Mouse (Mus musculus) hindbrain, embryonic 11.5 days (tissue): ENCODE results near the gene Gm17490. TPM values are rescaled to one million over a fixed set of nuclear protein-coding genes. Genes with fewer than 3 reads are reported as not detected.

ENCODE experiments used
- ATAC-seq: fragments of 200-750 bp; cut with Nextera tagmentation; 2 replicates; pipeline ENCODE4 v1.8.0; 2017; ENCODE audit warnings: mild to moderate bottlenecking, moderate TSS enrichment, moderate library complexity; ENCODE audit not compliant: low FRiP score
- DNase-seq: peaks from one replicate; pipeline ENCODE4 v3.0.0-alpha.2; 2015; ENCODE audit warnings: low spot score
- H3K27ac ChIP-seq: fragments of 300-500 bp; sonication (generic); 2 replicates; pipeline ENCODE4 v1.5.1; 2014; ENCODE audit warnings: mild to moderate bottlenecking, low read depth, low read length
- H3K27me3 ChIP-seq: fragments of 300-500 bp; sonication (generic); 2 replicates; pipeline ENCODE4 v1.6.1; 2014; ENCODE audit warnings: mild to moderate bottlenecking, low read length, moderate library complexity, mixed read lengths; ENCODE audit not compliant: control insufficient read depth, insufficient read depth
- H3K36me3 ChIP-seq: fragments of 300-500 bp; sonication (generic); 2 replicates; pipeline ENCODE4 v1.6.1; 2014; ENCODE audit warnings: mild to moderate bottlenecking, low read length, moderate library complexity, mixed read lengths; ENCODE audit not compliant: control insufficient read depth, insufficient read depth
- H3K4me1 ChIP-seq: fragments of 300-500 bp; sonication (generic); replicated peaks from 2 replicates; pipeline ENCODE4 v1.6.1; 2014; ENCODE audit warnings: low read length, mixed read lengths; ENCODE audit not compliant: control insufficient read depth, insufficient read depth
- H3K4me2 ChIP-seq: fragments of 300-500 bp; sonication (generic); replicated peaks from 2 replicates; pipeline ENCODE4 v1.6.1; 2014; ENCODE audit warnings: mild to moderate bottlenecking, low read depth, low read length
- H3K4me3 ChIP-seq: fragments of 300-500 bp; sonication (generic); 2 replicates; pipeline ENCODE4 v1.5.1; 2014; ENCODE audit warnings: low read depth, low read length
- H3K9ac ChIP-seq: fragments of 300-500 bp; sonication (generic); 2 replicates; pipeline ENCODE4 v1.6.1; 2014; ENCODE audit warnings: low read depth, low read length
- H3K9me3 ChIP-seq: fragments of 300-500 bp; sonication (generic); 2 replicates; pipeline ENCODE4 v1.6.1; 2016; ENCODE audit warnings: low read length; ENCODE audit not compliant: control insufficient read depth
- WGBS: fragments of 180-500 bp; shearing (Covaris S2); extraction: QIAGEN DNeasy Blood & Tissue Kit; methylation state at CpG from one replicate; pipeline ENCODE4 v1.1.7; 2014; 5-methylcytosine and 5-hydroxymethylcytosine counted together
- polyA plus RNA-seq: library from polyadenylated mRNA; unstranded; fragments of >200 nt; fragmentation: Nextera tagmentation; extraction: Ambion mirVana; gene quantifications from 2 replicates; pipeline ENCODE4 v1.2.1, GENCODE M21; 2014

Gm17490 gene
- polyA plus RNA-seq, 1 experiment from 2014 or later: not detected

GRCm38 (mm10) chr2:11642451-11642941 lies 16.4 kb upstream of the Gm17490 start, which contains the start of gene Il2ra:
Gene Il2ra, plus strand, starts transcription at chr2:11642807.
- Histone ChIP-seq H3K4me3 (no peak within 1 kb of the TSS), H3K4me1 (no peaks in the 10 kb centered on the region), H3K36me3 (no peaks in the 10 kb centered on the region), H3K9ac (no peak within 1 kb of the TSS), H3K27ac (no peak within 1 kb of the TSS), H3K27me3 (no peaks in the 10 kb centered on the region), H3K4me2 (no peak within 1 kb of the TSS), H3K9me3 (no peaks in the 10 kb centered on the region)
- no peak for DNase-seq
- WGBS: 90% methylated on average over 3 of the region's 3 CpGs
- ATAC-seq: no peak

DNA sequence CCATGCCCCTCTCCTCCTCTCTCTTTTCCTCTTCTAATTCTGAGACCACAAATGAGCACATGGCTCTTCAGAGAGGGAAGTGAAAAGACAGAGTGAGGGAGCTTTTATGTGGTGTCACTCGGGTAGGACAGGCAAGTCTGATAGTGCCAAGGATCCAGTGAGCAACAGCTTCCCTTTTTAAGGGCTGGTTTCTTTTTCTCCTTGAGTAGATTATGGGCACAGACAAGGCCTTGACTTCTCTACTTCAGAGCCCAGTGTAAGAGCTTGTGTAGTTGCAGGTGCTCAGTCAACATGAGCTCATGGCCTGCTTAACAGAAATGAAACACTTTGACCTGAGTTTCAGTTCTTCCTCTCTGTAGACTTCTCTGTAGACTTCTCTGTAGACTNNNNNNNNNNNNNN lies 11.1 kb upstream of the Gm17490 start:
- Histone ChIP-seq H3K9ac (no peak overlapping the region), H3K4me3 (no peak overlapping the region), H3K27ac (no peak overlapping the region), H3K36me3 (no peaks in the 10 kb centered on the region), H3K27me3 (no peaks in the 10 kb centered on the region), H3K9me3 (no peaks in the 10 kb centered on the region), H3K4me1 (no peaks in the 10 kb centered on the region), H3K4me2 (no peak overlapping the region)
- ATAC-seq: no peak
- WGBS: 74% methylated on average over 1 of the region's 1 CpGs
- no peak for DNase-seq

GRCm38 (mm10) chr2:11636138-11636480 lies 10.0 kb upstream of the Gm17490 start:
- WGBS: 82% methylated on average over 3 of the region's 3 CpGs
- no peak overlapping the region for H3K27ac ChIP-seq
- H3K9me3 ChIP-seq: no peaks in the 10 kb centered on the region
- H3K9ac ChIP-seq: no peak overlapping the region
- no peak overlapping the region for H3K4me2 ChIP-seq
- H3K27me3 ChIP-seq: no peaks in the 10 kb centered on the region
- DNase-seq (no peak), ATAC-seq (no peak)
- H3K4me3 ChIP-seq: no peak overlapping the region
- no peaks in the 10 kb centered on the region for H3K36me3 ChIP-seq
- no peaks in the 10 kb centered on the region for H3K4me1 ChIP-seq

GRCm38 (mm10) chr2:11635471-11636137 lies 9.5 kb upstream of the Gm17490 start:
- Histone ChIP-seq H3K27me3 (no peaks in the 10 kb centered on the region), H3K4me2 (no peak overlapping the region), H3K9ac (no peak overlapping the region), H3K4me1 (no peaks in the 10 kb centered on the region), H3K36me3 (no peaks in the 10 kb centered on the region), H3K27ac (no peak overlapping the region), H3K9me3 (no peaks in the 10 kb centered on the region), H3K4me3 (no peak overlapping the region)
- no peak for DNase-seq
- no peak for ATAC-seq
- 94% methylated on average over 5 of the region's 5 CpGs for WGBS

GRCm38 (mm10) chr2:11635035-11635434 lies 9.0 kb upstream of the Gm17490 start:
- H3K36me3 ChIP-seq: no peaks in the 10 kb centered on the region
- WGBS: 88% methylated on average over 6 of the region's 6 CpGs
- DNase-seq: no peak
- H3K4me3 ChIP-seq: no peak overlapping the region
- no peaks in the 10 kb centered on the region for H3K4me1 ChIP-seq
- no peak overlapping the region for H3K27ac ChIP-seq
- H3K27me3 ChIP-seq: no peaks in the 10 kb centered on the region
- H3K4me2 ChIP-seq: no peak overlapping the region
- H3K9me3 ChIP-seq: no peaks in the 10 kb centered on the region
- ATAC-seq: no peak
- H3K9ac ChIP-seq: no peak overlapping the region

GRCm38 (mm10) chr2:11623726-11624125 lies 2.3 kb downstream of the Gm17490 start:
- no peak overlapping the region for H3K27ac ChIP-seq
- H3K27me3 ChIP-seq: no peaks in the 10 kb centered on the region
- 87% methylated on average over 2 of the region's 2 CpGs for WGBS
- no peak overlapping the region for H3K4me3 ChIP-seq
- H3K36me3 ChIP-seq: no peaks in the 10 kb centered on the region
- no peak overlapping the region for H3K4me2 ChIP-seq
- H3K9ac ChIP-seq: no peak overlapping the region
- DNase-seq: no peak
- ATAC-seq: no peak
- H3K4me1 ChIP-seq: no peaks in the 10 kb centered on the region
- H3K9me3 ChIP-seq: no peaks in the 10 kb centered on the region

DNA sequence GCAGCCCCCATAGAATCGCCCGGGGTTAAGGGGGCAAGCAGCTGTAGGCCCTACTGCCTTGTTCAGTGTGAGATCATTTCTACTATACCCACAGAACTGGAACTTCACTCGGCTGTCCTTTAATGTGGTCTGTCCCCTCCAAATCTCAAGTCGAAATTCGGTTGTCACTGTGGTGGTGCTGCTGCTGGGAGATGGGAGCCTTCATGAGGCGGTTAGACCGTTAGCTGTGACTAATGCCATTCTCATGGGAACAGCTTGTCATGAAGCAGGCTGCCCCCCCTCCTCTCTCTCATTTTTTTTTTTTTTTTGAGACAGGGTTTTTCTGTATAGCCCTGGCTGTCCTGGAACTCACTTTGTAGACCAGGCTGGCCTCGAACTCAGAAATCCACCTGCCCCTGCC lies 2.9 kb downstream of the Gm17490 start:
- no peak for DNase-seq
- Histone ChIP-seq H3K9ac (no peak overlapping the region), H3K4me2 (no peak overlapping the region), H3K27ac (no peak overlapping the region), H3K4me1 (no peaks in the 10 kb centered on the region), H3K9me3 (no peaks in the 10 kb centered on the region), H3K36me3 (no peaks in the 10 kb centered on the region), H3K4me3 (no peak overlapping the region), H3K27me3 (no peaks in the 10 kb centered on the region)
- 95% methylated on average over 7 of the region's 8 CpGs for WGBS
- no peak for ATAC-seq

GRCm38 (mm10) chr2:11619598-11619997 lies 6.5 kb downstream of the Gm17490 start:
- H3K27ac ChIP-seq: no peak overlapping the region
- H3K9ac ChIP-seq: no peak overlapping the region
- no peaks in the 10 kb centered on the region for H3K9me3 ChIP-seq
- H3K4me1 ChIP-seq: no peaks in the 10 kb centered on the region
- H3K4me3 ChIP-seq: no peak overlapping the region
- no peak for ATAC-seq
- no peak overlapping the region for H3K4me2 ChIP-seq
- no peaks in the 10 kb centered on the region for H3K36me3 ChIP-seq
- H3K27me3 ChIP-seq: no peaks in the 10 kb centered on the region
- 79% methylated on average over 2 of the region's 2 CpGs for WGBS
- DNase-seq: no peak

DNA sequence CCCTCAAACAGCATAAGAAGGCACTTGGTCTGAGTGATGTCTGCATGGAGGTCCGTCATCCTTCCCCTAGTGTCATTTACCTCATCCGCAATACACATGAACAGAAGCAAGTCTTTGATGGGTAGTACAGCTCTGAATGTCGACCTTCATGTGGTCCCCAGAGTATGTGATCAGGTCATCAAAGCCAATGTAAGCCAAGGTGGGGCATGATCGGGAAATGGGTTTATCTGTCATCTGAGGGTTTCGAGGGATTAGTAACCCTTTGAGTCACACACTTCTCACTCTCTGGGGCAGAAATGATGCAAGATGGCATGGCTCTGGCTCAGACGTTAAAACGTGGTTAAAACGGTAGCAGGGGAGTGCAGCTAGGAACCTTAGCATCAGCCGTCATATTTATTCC lies 9.2 kb downstream of the Gm17490 start:
- ATAC-seq: no peak
- no peak overlapping the region for H3K9ac ChIP-seq
- no peaks in the 10 kb centered on the region for H3K36me3 ChIP-seq
- no peaks in the 10 kb centered on the region for H3K4me1 ChIP-seq
- 92% methylated on average over 9 of the region's 9 CpGs for WGBS
- H3K27ac ChIP-seq: no peak overlapping the region
- H3K4me2 ChIP-seq: no peak overlapping the region
- H3K4me3 ChIP-seq: no peak overlapping the region
- H3K27me3 ChIP-seq: no peaks in the 10 kb centered on the region
- DNase-seq: no peak
- no peaks in the 10 kb centered on the region for H3K9me3 ChIP-seq
